Mouse (Mus musculus) CD8-positive naive resting alpha-beta T cell, adult 57 days (primary cell): ENCODE measurements around the gene Tmem139. TPM values are rescaled to one million over a fixed set of nuclear protein-coding genes. Genes with fewer than 3 reads are reported as not detected.

Source experiments
- total RNA-seq: library from RNA; stranded (reverse); gene quantifications from one replicate; pipeline ENCODE4 v1.2.4, GENCODE M21; 2023

The Tmem139 gene
- total RNA-seq: not detected

GRCm38 (mm10) chr6:42261524-42262170 is at the start of gene Tmem139:
Tmem139 (plus strand) TSS chr6:42261970.

GRCm38 (mm10) chr6:42215028-42215427 is 46.7 kb upstream of the Tmem139 start, which contains the start of gene Tas2r144:
Tas2r144 (plus strand) TSS chr6:42215328.

GRCm38 (mm10) chr6:42245711-42246353 is 15.9 kb upstream of the Tmem139 start, which contains the start of gene Gstk1:
Gstk1 (plus strand) TSS chr6:42245935.

GRCm38 (mm10) chr6:42264626-42265312 is 3.0 kb downstream of the Tmem139 start, which contains the start of gene Casp2:
Casp2 (plus strand) TSS chr6:42264985.

GRCm38 (mm10) chr6:42286448-42286847 is 24.7 kb downstream of the Tmem139 start, which contains the start of gene Clcn1:
Clcn1 (plus strand) TSS chr6:42286685.

Other genes starting within 250 kb of the Tmem139 start
- not detected for gene Sva, start 223.6 kb upstream of the Tmem139 start, total RNA-seq
- not detected for gene Tas2r139, start 121.0 kb upstream of the Tmem139 start, total RNA-seq
- gene Tas2r144, start 46.6 kb upstream of the Tmem139 start, total RNA-seq: not detected
- gene Gstk1, start 16.0 kb upstream of the Tmem139 start, total RNA-seq: 8.5 TPM
- 57.6 TPM for gene Casp2, start 3.0 kb downstream of the Tmem139 start, total RNA-seq
- 0.64 TPM for gene Clcn1, start 24.7 kb downstream of the Tmem139 start, total RNA-seq
- 0.21 TPM for gene Fam131b, start 62.7 kb downstream of the Tmem139 start, total RNA-seq
- gene Zyx, start 87.7 kb downstream of the Tmem139 start, total RNA-seq: 196 TPM
- gene Epha1, start 111.3 kb downstream of the Tmem139 start, total RNA-seq: not detected
- gene Tas2r143, start 138.3 kb downstream of the Tmem139 start, total RNA-seq: 0.83 TPM
- gene Tas2r135, start 143.5 kb downstream of the Tmem139 start, total RNA-seq: 0.98 TPM
- not detected for gene Tas2r126, start 172.6 kb downstream of the Tmem139 start, total RNA-seq
- not detected for gene Olfr458, start 203.2 kb downstream of the Tmem139 start, total RNA-seq
- gene Olfr457, start 214.4 kb downstream of the Tmem139 start, total RNA-seq: not detected
- not detected for gene Olfr456, start 225.2 kb downstream of the Tmem139 start, total RNA-seq